Mouse (Mus musculus) WW6 (cell line): ENCODE results near the gene Atg16l2.

Experiments
- DNase-seq: peaks from one replicate; pipeline ENCODE4 v3.0.0-alpha.2; 2013; ENCODE audit warnings: low read depth, low spot score

The Atg16l2 gene

DNA sequence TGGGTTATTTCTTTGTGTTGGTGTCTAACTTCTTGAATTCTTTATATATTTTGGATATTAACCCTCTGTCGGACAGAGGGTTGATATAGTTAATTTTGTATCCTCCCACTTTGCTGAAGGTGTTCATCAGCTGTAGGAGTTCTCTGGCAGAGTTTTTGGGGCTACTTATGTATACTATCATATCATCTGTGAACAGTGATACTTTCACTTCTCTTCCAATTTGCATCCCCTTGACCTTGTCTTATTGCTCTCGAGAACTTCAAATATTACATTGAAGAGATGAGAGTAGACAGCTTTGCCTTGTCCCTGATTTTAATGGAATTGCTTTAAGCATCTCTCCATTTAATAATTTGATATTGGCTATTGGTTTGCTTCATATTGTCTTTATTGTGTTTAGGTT lies 78.5 kb downstream of the Atg16l2 start:
- no peak for DNase-seq

DNA sequence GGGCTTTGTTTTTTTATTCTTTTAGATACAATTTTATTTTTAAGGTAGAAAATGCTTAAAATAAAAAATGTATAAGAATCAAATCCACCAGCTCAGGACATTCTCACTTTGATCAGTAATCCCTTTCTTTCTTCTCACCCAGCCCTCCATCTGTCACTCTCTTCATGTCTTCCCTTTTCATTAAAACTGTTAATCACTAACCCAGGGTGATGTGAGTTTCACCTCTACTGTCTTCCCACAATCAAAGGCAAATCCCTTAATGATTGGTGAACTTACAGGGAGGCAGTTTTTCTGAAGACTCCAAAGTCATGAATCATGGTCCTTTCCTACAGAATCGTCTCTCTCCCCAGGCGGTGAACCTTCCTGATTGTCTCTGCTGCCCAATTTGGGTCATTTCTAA lies 85.3 kb downstream of the Atg16l2 start:
- DNase-seq = no peak

DNA sequence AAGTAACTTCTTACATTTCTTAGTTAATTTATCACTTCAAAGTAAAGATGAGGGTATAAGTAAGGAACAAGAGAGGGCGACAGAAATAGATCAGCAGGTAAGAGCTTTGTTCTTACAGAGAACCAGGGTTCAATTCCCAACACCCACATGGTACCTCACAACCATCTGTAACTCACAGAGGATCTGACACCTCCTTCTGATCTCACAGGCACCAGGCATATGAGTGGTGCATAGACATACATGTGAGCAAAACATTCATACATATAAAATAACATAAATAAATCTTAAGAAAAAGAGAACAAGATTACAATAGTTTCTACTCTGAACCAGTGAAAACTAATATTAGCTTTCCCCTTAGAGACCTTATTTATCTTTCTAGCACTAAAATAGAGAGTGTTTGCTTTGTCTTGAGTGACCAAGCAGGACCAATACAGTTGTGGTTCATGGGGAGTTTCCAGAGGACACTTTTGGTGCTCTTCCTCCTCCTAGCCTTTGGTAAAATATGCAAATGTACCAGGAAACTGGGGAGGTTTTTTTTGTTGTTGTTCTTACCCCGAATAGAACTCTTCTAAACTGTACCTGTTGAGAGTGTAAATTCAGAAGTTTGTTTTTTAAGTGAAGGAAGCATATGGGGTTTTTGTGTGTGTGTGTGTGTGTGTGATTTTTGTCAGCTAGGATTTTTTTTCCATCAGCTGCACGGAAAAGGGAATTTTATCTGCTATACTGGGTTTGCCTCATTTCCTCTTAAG lies 88.4 kb downstream of the Atg16l2 start:
- DNase-seq = no peak
